Mouse (Mus musculus): Measurements from ENCODE around the gene 2210016L21Rik. TPM values are rescaled to one million over a fixed set of nuclear protein-coding genes. Genes with fewer than 3 reads are reported as not detected.
"Not testable (repeated sequence)": the region's sequence is repeated elsewhere in the genome, so short reads cannot be mapped to it uniquely, and the experiment has no call there.

2210016L21Rik gene
- total RNA-seq, 2 experiments from 2014 or later: 28.6 to 31.2 TPM

- DNase-seq: no peak
- intact Hi-C loops (cut with DNase I): no loop called here
Observed at GRCm38 (mm10) chr5:114935838-114936237, 6.1 kb upstream of the 2210016L21Rik start.

DNA sequence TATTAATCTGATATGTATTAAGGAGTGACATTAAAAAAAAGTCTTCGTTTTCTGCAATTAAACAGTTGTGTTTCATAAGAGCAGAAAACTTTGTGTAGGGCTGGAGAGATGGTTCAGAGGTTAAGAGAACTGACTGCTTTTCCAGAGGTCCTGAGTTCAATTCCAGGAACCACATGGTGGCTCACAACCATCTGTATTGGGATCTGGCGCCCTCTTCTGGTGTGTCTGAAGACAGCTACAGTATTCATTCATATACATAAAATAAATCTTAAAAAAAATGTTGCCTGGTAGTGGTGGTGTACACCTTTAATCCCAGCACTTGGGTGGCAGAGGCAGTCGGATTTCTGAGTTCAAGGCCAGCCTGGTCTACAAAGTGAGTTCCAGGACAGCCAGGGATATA, 820 bp upstream of the 2210016L21Rik start:
- DNase-seq; intact Hi-C loops (cut with DNase I): not testable (repeated sequence)

DNA sequence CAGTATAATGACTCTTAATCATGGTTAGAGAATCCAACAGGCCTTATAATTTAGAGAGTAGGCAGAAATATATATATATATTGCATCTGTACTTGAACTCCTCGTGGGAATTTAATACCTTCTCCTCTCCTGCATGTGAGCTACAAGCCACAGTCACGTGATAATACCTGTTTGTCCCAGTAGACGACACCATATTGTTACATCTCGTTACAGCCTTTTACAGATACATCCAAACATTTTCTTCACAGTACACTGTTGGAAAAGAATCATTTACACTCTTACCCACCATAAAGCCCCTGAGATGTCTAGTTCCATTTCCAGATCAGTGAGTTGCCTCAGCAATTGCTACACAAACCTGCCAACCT, 790 bp downstream of the 2210016L21Rik start:
- intact Hi-C loops (cut with DNase I): no loop called here
- DNase-seq: no peak

- no peak for DNase-seq
- intact Hi-C loops (cut with DNase I): no loop called here
Observed at GRCm38 (mm10) chr5:114945072-114945471, 3.1 kb downstream of the 2210016L21Rik start.

GRCm38 (mm10) chr5:114948891-114949290, 6.9 kb downstream of the 2210016L21Rik start:
- peak; percentile 60 to 68 for DNase-seq
- intact Hi-C loops (cut with DNase I): no loop called here

GRCm38 (mm10) chr5:114949316-114949715, 7.4 kb downstream of the 2210016L21Rik start:
- no peak for DNase-seq
- intact Hi-C loops (cut with DNase I): no loop called here

DNA sequence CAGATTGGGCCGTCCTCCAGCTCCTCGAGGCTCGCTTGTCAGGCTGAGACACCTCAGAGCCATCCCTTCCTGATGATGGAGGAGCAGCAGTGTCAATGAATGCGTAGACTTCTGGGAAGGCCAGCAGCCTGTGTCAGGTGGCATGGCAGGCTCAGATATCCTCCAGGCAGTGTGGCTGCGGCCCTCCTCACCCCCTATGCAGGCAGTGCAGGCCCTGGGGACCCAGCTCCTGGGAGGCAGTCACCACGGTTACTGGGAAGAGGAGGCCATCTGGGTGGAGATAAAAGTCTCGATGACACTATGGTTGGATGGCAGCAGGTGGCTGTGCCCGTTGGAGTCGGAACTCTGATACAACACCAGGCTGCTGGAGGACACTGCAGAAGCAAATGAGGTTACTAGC, 7.9 kb downstream of the 2210016L21Rik start:
- no peak for DNase-seq
- intact Hi-C loops (cut with DNase I): no loop called here

DNA sequence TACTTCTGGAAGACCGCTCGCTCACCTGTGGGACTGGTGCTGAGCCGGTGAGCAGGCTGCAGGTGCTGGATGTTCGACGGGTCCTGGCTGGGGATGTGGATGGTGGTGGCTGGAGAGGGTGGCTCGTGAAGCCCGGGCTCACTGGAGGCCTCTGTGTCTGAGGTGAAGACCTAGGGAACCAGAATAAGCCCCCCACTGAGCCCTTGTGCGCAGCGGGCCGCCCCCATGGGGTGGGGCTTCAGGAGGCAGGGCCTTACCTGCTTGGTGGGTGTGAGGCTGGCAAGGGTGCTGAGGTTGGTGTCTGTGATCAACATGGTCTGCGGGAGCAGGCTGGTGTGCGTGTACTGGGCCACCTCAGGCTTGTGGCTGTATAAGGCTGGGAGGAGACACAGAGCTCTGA, 8.7 kb downstream of the 2210016L21Rik start:
- DNase-seq: no peak

GRCm38 (mm10) chr5:114951279-114951880, 9.4 kb downstream of the 2210016L21Rik start:
- no peak for DNase-seq
- intact Hi-C loops (cut with DNase I): no loop called here

More for the DNA sequence above, 8.7 kb downstream of the 2210016L21Rik start:
- intact Hi-C loops (cut with DNase I): no loop called here

- DNase-seq: no peak
- intact Hi-C loops (cut with DNase I): no loop called here
Observed at GRCm38 (mm10) chr5:114953326-114953725, 11.4 kb downstream of the 2210016L21Rik start.

- DNase-seq: no peak
- intact Hi-C loops (cut with DNase I): no loop called here
Observed at GRCm38 (mm10) chr5:114958069-114958468, 16.1 kb downstream of the 2210016L21Rik start.

GRCm38 (mm10) chr5:114961590-114962360, 19.8 kb downstream of the 2210016L21Rik start:
- DNase-seq: no peak
- intact Hi-C loops (cut with DNase I): no loop called here

GRCm38 (mm10) chr5:114964315-114964966, 22.5 kb downstream of the 2210016L21Rik start:
- intact Hi-C loops (cut with DNase I): no loop called here
- DNase-seq: no peak

DNA sequence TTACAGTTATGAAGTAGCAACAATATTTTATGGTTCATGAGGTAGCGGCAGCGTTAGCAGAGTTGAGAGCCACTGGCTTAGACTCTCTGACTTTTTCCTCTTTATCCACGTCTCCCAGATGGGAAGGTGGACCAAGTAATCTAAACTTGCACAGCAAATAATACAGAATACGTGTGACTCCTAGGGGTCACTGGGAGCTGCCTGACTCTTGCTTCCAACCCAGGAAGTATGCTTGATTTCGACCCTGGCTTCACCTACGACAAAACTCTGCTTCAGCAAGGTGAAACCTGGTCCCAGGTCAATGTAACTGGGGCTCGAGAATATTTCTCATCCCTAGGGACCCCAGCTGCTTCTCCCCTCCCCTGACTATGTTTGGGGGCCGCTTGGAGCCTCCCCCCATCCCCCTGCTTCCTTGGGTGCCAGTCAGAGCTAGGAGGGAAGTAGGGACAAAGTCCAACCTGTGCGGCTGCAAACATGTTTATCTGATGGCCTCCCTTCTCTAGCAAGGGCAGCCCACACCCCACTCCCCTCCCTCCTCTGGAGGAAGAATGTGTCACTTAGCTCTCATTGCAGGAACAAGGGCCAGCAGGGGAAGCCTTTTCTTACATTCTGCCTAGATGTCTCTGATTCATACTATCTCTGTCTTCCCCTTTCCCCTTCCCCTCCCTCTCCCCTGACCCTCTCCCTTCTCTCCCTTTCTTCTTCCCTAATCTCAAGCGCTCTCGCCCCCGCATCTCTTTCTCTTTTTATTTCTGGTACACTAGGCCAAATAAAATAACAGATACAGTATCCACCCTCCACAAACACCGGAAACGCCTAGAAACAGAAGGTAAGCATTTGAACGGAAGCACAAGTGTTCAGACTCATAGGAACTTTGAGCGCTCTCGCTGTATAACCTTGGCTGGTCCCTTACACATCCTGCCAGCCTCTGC, 23.3 kb downstream of the 2210016L21Rik start:
- no peak for DNase-seq
- intact Hi-C loops (cut with DNase I): no loop called here

- no peak for DNase-seq
- intact Hi-C loops (cut with DNase I): no loop called here
Observed at GRCm38 (mm10) chr5:114967523-114968268, 25.7 kb downstream of the 2210016L21Rik start.

- intact Hi-C loops (cut with DNase I): no loop called here
- no peak for DNase-seq
Observed at GRCm38 (mm10) chr5:114968651-114969050, 26.7 kb downstream of the 2210016L21Rik start.

DNA sequence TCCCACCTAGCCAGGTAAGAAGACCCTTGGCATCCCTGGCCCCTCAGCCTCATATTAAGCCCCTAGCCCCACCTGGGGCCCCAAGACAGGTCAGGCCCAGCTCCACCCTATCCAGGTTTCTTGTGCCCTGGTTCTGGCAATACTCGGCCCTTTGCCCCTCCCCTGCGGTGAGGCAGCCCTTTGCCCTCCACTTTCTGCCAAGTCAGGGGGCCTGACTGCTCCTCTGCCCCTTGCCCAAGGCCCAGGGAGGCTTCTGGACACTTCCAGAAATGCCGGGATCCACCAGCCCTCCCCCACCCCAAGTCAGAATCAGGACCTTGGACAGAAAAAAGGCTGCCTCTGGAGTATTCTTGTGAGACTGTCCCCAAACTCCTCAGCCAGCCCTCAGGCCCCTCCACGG, 27.1 kb downstream of the 2210016L21Rik start:
- no peak for DNase-seq
- intact Hi-C loops (cut with DNase I): no loop called here

DNA sequence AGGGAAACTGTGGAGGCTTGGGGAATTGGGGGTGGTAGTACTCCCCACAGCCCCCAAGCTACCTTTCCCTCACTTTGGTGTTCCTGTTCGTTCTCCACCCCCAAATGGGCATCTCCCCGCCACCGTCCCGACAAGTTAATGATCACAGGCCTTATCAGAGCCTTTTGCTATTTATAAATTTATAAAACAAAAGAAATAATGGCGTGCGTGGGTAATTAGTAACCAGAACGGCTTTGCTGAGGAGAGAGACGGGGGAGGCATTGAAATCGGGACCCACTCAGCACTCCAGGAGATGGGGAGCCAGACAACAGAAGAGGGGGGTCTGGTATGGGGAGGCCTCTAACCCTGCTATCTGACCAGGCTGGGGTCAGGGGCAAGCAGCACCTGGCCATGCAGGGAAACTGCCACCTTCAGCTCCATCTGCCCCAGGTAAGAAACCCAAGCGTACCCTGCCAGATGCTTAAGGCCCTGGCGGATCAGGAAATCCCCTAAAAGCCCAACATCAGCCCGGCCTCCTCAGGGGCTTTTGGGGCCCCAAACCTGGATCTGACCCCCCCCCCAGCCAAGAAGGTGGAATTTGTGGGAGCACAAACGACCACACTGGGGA, 27.8 kb downstream of the 2210016L21Rik start:
- intact Hi-C loops (cut with DNase I): no loop called here
- no peak for DNase-seq

- intact Hi-C loops (cut with DNase I): no loop called here
- DNase-seq: no peak
Observed at GRCm38 (mm10) chr5:114970824-114971227, 28.9 kb downstream of the 2210016L21Rik start, which contains the start of gene Hnf1a. Gene Hnf1a, minus strand, starts transcription at chr5:114971094.
